Mouse (Mus musculus) kidney, embryonic 16.5 days (tissue): Measurements from ENCODE around the gene Chd5. TPM values are rescaled to one million over a fixed set of nuclear protein-coding genes. Genes with fewer than 3 reads are reported as not detected.

Source experiments
- ATAC-seq: fragments of 200-750 bp; cut with Nextera tagmentation; 2 replicates; pipeline ENCODE4 v1.8.0; 2017; ENCODE audit warnings: moderate TSS enrichment; ENCODE audit not compliant: low FRiP score, low TSS enrichment
- H3K27ac ChIP-seq: fragments of 300-500 bp; sonication (generic); 2 replicates; pipeline ENCODE4 v1.5.1; 2014; ENCODE audit warnings: low read length
- H3K27me3 ChIP-seq: fragments of 300-500 bp; sonication (generic); 2 replicates; pipeline ENCODE4 v1.6.1; 2014; ENCODE audit warnings: low read length, control low read depth, mixed read lengths; ENCODE audit not compliant: insufficient read depth
- H3K36me3 ChIP-seq: fragments of 300-500 bp; sonication (generic); 2 replicates; pipeline ENCODE4 v1.6.1; 2014; ENCODE audit warnings: low read length, control low read depth, mixed read lengths; ENCODE audit not compliant: insufficient read depth
- H3K4me1 ChIP-seq: fragments of 300-500 bp; sonication (generic); 2 replicates; pipeline ENCODE4 v1.6.1; 2014; ENCODE audit warnings: low read length, control low read depth, mixed read lengths; ENCODE audit not compliant: insufficient read depth
- H3K4me2 ChIP-seq: fragments of 300-500 bp; sonication (generic); replicated peaks from 2 replicates; pipeline ENCODE4 v1.6.1; 2014; ENCODE audit warnings: low read depth, low read length
- H3K4me3 ChIP-seq: fragments of 300-500 bp; sonication (generic); 2 replicates; pipeline ENCODE4 v1.5.1; 2014; ENCODE audit warnings: mild to moderate bottlenecking, low read length
- H3K9ac ChIP-seq: fragments of 300-500 bp; sonication (generic); replicated peaks from 2 replicates; pipeline ENCODE4 v1.6.1; 2014; ENCODE audit warnings: low read length
- H3K9me3 ChIP-seq: fragments of 300-500 bp; sonication (generic); 2 replicates; pipeline ENCODE4 v1.6.1; 2016; ENCODE audit warnings: low read length, control low read depth
- WGBS: fragments of 180-500 bp; shearing (Covaris S2); extraction: QIAGEN DNeasy Blood & Tissue Kit; methylation state at CpG from one replicate; pipeline ENCODE4 v1.1.7; 2014; 5-methylcytosine and 5-hydroxymethylcytosine counted together
- polyA plus RNA-seq: library from polyadenylated mRNA; unstranded; fragments of >200 nt; fragmentation: Nextera tagmentation; extraction: Ambion mirVana; gene quantifications from 2 replicates; pipeline ENCODE4 v1.2.1, GENCODE M21; 2015

Gene Chd5
- polyA plus RNA-seq, 1 experiment from 2014 or later = 0.12 TPM

DNA sequence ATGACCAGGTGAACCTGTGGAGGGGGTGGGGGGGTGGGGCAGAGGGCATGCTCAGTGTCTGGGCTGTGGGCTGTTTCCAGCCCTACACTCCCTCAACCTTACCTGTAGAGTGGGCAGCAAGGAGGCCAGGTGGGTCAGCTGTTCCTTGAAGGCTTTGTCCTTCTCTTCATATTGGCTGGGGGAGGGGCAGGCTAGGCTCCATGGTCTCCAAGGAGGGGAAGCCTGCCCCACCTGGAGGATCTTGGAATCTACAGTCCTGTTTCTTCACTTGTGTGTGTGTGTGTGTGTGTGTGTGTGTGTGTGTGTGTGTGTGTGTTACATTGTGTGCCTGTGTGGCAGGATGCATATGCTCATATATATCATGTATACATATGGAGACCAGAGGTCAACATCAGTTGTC, 24.5 kb upstream of the Chd5 start:
- no peaks in the 10 kb centered on the region for H3K9me3 ChIP-seq
- peak overlapping the region; percentile 64 for H3K4me2 ChIP-seq
- H3K36me3 ChIP-seq = no peaks in the 10 kb centered on the region
- peak; percentile 13; the same call in 1 of the 2 replicates for ATAC-seq
- H3K27me3 ChIP-seq = peaks cover 75% of the 10 kb centered on the region
- no peak overlapping the region for H3K9ac ChIP-seq
- no peak overlapping the region; the same call in 1 of the 2 replicates for H3K4me3 ChIP-seq
- peaks cover 39% of the 10 kb centered on the region for H3K4me1 ChIP-seq
- no peak overlapping the region for H3K27ac ChIP-seq

DNA sequence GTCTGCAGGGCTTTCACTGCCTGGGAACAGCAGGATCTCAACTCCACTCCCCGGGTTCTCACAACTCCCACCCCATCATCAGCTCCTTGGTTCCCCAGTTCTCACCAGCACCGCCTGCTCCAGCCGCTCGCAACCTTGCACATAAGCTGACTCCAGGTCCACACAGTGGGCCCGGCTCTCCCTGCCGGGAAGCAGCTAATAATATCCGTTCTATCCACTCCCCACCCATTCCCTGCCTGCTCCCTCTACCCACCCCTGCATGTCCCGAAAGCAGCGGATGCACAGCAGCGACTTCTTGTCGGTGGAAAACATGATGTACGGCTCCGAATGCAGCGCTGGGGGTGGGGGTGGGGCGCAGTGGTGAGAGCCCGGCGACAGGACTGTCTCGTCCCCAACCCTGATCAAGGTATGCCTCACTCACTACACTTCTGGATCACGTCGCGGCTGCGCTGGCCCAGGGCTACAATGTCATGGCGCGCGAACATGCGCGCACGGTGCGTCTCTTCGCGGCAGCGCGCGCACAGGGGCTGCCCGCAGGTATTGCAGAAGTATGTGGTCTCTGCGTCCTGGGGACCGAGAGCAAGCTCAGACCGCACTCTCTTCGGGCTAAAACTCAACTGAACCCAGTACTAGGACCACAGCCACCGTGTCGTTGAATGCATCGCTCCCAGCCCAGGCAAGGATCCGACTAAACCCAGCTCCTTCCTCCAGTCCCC, 22.8 kb upstream of the Chd5 start:
- no peak for ATAC-seq
- Histone ChIP-seq H3K4me1 (peaks cover 41% of the 10 kb centered on the region), H3K9me3 (no peaks in the 10 kb centered on the region), H3K27ac (no peak overlapping the region), H3K4me3 (peak overlapping the region; percentile 39), H3K27me3 (peaks cover 72% of the 10 kb centered on the region), H3K36me3 (no peaks in the 10 kb centered on the region), H3K9ac (peak overlapping the region; percentile 48; the same call in 1 of the 2 replicates), H3K4me2 (peak overlapping the region; percentile 62)
- under 1% methylated on average over 43 of the region's 43 CpGs for WGBS

DNA sequence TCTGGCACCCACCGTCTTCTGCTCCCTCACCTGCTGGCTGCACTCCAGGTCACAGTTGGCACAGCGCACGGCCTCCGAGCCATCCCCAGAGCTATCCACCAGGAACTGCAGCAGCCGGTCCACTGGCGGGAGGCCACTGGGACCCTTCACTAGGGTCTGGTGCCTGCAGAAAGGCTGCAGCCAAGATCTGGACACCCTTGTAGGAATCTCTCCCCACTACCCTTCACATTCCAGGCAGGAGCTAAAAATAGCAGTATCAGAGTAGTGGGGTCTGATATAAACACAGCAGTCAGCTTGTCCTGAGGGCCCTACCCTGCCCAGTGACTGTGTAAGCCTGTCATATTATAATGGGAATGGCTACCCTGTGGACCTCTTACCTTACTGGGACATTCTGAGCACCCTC, 20.8 kb upstream of the Chd5 start:
- H3K27me3 ChIP-seq = peaks cover 52% of the 10 kb centered on the region
- H3K4me2 ChIP-seq = no peak overlapping the region
- no peaks in the 10 kb centered on the region for H3K9me3 ChIP-seq
- H3K27ac ChIP-seq = no peak overlapping the region
- H3K36me3 ChIP-seq = no peaks in the 10 kb centered on the region
- 87% methylated on average over 6 of the region's 6 CpGs for WGBS
- H3K4me3 ChIP-seq = no peak overlapping the region
- no peak for ATAC-seq
- H3K9ac ChIP-seq = no peak overlapping the region
- H3K4me1 ChIP-seq = peaks cover 34% of the 10 kb centered on the region

DNA sequence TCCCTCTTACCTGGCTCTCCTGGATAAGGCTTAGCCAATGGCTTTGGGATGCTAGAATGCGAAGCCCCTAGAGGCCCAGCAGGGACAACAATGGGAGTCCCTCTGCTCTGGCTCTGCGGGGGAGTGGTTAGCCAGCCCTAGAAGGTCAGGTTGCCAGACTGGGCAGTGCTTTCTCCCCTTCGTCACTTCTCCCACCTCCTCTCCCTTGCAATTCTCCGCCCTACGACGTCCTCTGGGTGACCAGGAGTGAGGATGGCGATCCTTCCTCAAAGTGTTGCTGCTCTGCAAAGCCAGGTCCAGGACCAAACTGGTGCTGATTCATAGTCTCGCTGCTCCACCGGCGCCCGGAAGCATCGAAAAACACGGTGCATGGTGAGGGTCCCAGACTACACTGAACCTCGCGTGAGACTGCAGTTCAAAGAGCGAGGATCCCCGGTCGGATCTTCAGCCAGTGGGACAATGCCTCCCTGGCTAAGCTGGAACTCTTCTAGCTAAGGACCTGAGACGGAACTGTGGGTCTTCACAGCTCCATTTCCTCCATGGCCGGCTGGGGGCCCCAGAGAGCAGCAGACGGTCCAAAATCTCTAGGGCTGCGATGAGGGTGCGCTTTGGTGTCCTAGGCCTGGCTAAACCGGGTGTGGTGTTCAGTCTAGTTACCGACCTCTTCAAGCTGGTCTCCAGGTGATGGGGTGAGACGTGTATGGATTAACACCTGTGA, 19.8 kb upstream of the Chd5 start, which contains the start of gene Rnf207:
TSS of gene Rnf207 (minus strand) at position 477 of the 718 bp plus-strand sequence.
- peak; percentile 5; the same call in 1 of the 2 replicates for ATAC-seq
- peak within 1 kb of the TSS; percentile 61 for H3K9ac ChIP-seq

GRCm38 (mm10) chr4:152321464-152321863, 17.0 kb upstream of the Chd5 start:
- peaks cover 15% of the 10 kb centered on the region for H3K27me3 ChIP-seq
- 37% methylated on average over 5 of the region's 5 CpGs for WGBS
- peaks cover 12% of the 10 kb centered on the region for H3K4me1 ChIP-seq
- no peaks in the 10 kb centered on the region for H3K9me3 ChIP-seq
- H3K36me3 ChIP-seq = no peaks in the 10 kb centered on the region
- H3K9ac ChIP-seq = no peak overlapping the region
- H3K4me2 ChIP-seq = no peak overlapping the region
- no peak overlapping the region for H3K4me3 ChIP-seq
- ATAC-seq = no peak
- no peak overlapping the region for H3K27ac ChIP-seq

More for the DNA sequence above, 19.8 kb upstream of the Chd5 start, which contains the start of gene Rnf207:
- H3K4me1 ChIP-seq = peaks cover 26% of the 10 kb centered on the region
- no peak within 1 kb of the TSS for H3K27ac ChIP-seq
- 5% methylated on average over 26 of the region's 26 CpGs for WGBS
- H3K36me3 ChIP-seq = no peaks in the 10 kb centered on the region
- peak within 1 kb of the TSS; percentile 57 for H3K4me2 ChIP-seq
- peak within 1 kb of the TSS; percentile 33 for H3K4me3 ChIP-seq
- H3K9me3 ChIP-seq = no peaks in the 10 kb centered on the region
- H3K27me3 ChIP-seq = peaks cover 43% of the 10 kb centered on the region

DNA sequence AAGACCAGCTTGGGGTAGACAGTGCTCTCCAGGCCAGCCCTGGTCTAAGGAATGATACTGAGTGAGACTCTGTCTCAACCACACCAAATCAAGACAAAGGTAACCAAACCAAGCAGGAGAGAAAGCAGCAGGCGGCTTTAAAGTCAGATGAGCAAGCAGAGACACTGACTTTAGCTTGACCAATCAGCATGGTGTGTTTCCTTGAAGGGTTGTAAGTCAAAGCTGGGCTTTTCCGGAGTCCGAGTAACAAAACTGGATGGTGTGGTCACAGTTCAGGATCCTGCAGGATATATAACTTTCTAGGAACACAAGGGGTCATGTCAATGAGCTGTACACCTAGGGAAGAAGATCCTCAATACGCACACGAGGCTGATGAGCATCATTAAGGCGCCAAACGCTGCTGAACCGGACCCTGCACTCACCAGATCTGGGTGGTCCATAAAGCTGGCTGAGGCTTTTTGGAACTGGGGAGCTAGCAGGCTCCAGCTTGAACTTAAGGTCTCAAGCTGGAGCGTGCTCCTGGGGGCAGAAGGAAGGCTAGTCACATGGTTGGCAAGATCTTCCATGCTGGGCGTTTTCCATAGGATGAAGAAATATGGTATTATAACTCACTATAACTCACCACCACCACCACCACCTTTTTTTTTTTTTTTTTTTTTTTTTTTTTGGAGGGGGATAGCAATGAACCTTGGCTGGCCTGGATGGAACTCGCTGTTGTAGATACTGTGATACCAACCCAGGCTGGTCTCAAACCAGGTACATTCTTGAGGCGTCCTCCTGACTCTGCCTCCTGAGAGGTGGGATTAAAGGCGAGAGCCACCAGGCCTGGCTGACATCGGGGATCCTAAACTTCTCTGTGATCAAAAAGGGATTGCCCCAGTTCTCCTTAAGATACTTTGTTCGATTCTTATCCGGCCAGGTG, 13.5 kb upstream of the Chd5 start:
- peak overlapping the region; percentile 90 for H3K4me3 ChIP-seq
- WGBS = 54% methylated on average over 16 of the region's 16 CpGs
- H3K4me1 ChIP-seq = peaks cover 19% of the 10 kb centered on the region
- H3K4me2 ChIP-seq = peak overlapping the region; percentile 44
- no peak overlapping the region for H3K27ac ChIP-seq
- H3K9me3 ChIP-seq = no peaks in the 10 kb centered on the region
- no peaks in the 10 kb centered on the region for H3K27me3 ChIP-seq
- H3K9ac ChIP-seq = peak overlapping the region; percentile 45
- H3K36me3 ChIP-seq = peaks cover 15% of the 10 kb centered on the region
- ATAC-seq = peak; percentile 37

DNA sequence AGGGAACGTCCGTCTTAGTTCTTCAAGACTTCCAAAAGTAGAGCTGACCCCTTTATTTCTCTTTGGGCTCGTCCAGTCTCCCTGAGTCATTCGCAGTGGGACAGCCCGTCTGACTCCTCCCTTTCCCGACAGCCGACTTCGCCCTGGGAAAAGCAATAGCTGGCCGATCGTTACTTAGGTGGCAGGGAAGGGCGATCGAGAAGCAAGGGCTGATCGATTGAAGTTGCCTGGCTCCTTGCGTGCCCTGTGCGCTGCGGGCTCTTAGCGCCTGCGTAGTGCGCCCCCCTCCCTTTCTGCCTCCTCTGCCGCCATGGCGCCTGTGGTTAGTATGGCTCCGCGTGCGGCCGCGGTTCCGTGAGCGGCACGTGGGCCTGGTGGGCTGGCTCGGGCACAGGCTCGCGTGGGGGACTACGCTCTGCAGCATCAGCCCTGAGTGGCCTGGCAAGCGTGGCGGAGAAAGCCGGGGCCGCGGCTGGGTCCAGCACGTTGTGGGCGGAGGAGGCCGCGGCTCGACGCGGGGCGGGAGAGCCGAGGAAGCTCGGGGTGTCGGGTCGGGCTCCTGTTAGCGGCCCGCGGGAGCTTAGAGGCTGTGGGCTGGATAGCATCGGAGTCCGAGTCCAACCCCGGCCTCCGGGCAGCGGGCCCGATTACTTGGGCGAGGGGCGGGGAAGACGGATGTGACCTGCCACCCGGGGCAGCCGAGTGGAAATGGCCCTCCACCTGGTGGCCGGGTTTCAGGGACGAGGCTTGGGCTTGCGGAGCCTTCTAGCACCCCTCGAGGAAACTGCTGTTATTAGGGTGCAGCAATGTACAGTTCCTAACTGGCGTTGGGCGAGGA, 12.7 kb upstream of the Chd5 start, which contains the start of gene Rpl22:
TSS of gene Rpl22 (plus strand) at position 169 of the 838 bp plus-strand sequence.
- H3K4me3 ChIP-seq = peak within 1 kb of the TSS; percentile 90
- peak within 1 kb of the TSS; percentile 95 for H3K4me2 ChIP-seq
- peaks cover 19% of the 10 kb centered on the region for H3K4me1 ChIP-seq
- peaks cover 24% of the 10 kb centered on the region for H3K36me3 ChIP-seq
- peak; percentile 96 for ATAC-seq
- under 1% methylated on average over 70 of the region's 70 CpGs for WGBS
- H3K9me3 ChIP-seq = no peaks in the 10 kb centered on the region
- H3K27ac ChIP-seq = peak within 1 kb of the TSS; percentile 75
- H3K27me3 ChIP-seq = no peaks in the 10 kb centered on the region
- H3K9ac ChIP-seq = peak within 1 kb of the TSS; percentile 87

DNA sequence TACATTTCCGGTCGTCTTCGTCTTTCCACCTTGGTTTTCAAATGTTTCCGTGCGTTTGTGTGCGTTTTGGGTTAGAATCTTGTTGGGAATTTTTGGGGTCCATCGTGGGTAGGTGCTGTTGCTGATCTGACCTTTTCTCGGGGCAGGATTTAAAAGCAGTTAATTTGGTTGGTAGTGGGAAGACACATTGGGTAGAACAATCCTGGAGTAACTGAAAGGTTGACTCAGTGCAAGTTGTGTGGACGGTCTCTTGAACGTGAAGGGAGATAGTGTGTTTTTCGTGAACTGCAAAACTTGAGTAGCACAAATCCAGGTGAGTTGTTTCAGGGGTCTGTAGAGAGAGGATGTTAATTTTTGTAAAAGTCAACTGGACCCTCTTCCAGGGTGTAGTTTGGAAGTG, 11.9 kb upstream of the Chd5 start:
- H3K9ac ChIP-seq = peak overlapping the region; percentile 87
- ATAC-seq = no peak
- under 1% methylated on average over 11 of the region's 11 CpGs for WGBS

DNA sequence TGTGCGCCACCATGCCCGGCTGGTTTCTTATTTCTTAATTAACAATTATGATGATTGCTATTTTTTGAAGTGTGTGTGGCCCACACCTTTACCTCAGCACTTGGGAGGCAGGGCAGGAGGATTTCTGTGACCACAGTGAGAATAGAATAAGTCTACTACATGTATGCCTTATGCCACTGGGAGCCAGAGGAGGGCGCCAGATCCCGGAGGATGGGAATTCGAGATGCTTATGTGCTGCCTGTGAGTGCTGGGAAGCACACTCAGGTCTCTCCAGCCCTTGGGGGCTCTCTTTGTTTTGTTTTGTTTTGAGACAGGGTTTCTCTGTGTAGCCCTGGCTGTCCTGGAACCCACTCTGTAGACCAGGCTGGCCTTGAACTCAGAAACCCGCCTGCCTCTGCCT, 9.8 kb upstream of the Chd5 start:
- peaks cover 49% of the 10 kb centered on the region for H3K36me3 ChIP-seq
- H3K27ac ChIP-seq = no peak overlapping the region
- ATAC-seq = no peak
- H3K4me1 ChIP-seq = peaks cover 19% of the 10 kb centered on the region
- no peaks in the 10 kb centered on the region for H3K27me3 ChIP-seq
- no peak overlapping the region for H3K4me2 ChIP-seq
- 73% methylated on average over 6 of the region's 6 CpGs for WGBS
- no peak overlapping the region for H3K9ac ChIP-seq
- no peaks in the 10 kb centered on the region for H3K9me3 ChIP-seq
- H3K4me3 ChIP-seq = no peak overlapping the region

More for the DNA sequence above, 11.9 kb upstream of the Chd5 start:
- H3K9me3 ChIP-seq = no peaks in the 10 kb centered on the region
- H3K27ac ChIP-seq = no peak overlapping the region
- peak overlapping the region; percentile 95 for H3K4me2 ChIP-seq
- peak overlapping the region; percentile 90 for H3K4me3 ChIP-seq
- H3K27me3 ChIP-seq = no peaks in the 10 kb centered on the region
- H3K36me3 ChIP-seq = peaks cover 27% of the 10 kb centered on the region
- H3K4me1 ChIP-seq = peaks cover 19% of the 10 kb centered on the region
